Mouse (Mus musculus): ENCODE data around the gene Rpap1. TPM values are rescaled to one million over a fixed set of nuclear protein-coding genes. Genes with fewer than 3 reads are reported as not detected.

Gene Rpap1
- polyA plus RNA-seq, 1 experiment from 2014 or later = 3.9 TPM

DNA sequence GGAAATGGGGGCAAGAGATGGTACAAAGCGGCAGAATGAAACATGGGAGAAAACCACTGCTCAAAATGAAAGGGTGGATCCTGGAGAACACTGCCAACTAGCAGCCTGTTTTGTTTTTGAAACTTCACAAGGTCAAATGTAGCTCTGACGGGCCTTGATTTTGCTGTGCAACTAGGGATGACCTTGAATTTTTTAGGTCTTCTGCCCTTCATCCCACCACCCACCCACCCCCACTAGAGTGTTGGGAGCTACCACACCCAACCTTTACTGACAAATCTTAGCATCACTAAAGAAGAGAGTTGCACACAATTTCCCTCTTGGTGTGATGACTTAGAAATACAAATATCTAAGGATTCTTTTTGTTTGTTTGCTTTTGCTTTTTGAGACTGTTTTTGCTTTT, 2.7 kb upstream of the Rpap1 start:
- H3K4me3 ChIP-seq (ENCODE audit: low read depth, low read length) = no peak overlapping the region
- WGBS (ENCODE audit: insufficient replicate concordance) = 81% methylated on average over 2 of the region's 2 CpGs
- ATAC-seq = no peak

DNA sequence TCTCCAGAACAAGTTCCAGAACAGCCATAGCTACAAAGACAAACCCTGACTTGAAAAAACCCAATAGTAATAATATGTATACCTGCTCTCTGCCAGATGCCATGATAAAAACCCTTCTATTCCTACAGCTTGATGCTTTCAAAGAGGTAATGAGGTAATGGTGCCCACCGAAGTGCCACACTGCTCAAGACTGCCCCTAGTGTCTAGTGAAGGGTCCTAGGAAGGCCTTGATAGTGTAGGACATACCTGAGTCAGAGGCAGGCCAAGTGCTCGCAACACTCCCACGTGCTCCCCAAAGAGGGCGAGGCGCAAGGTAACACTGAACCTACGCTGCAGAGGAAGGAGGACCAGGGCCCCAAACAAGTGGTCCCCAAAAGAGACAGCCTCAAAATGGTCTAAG, 20.1 kb downstream of the Rpap1 start:
- no peak overlapping the region for H3K9ac ChIP-seq (replicated peaks)
- H3K27me3 ChIP-seq (ENCODE audit: insufficient read depth, low read length) = no peaks in the 10 kb centered on the region
- ATAC-seq (no peak), DNase-seq (no peak)
- H3K27ac ChIP-seq (ENCODE audit: low read depth) = no peak overlapping the region
- TF ChIP-seq EP300 (IDR thresholded peaks at IDR 0.05; ENCODE audit: low read depth) (no peak), CTCF (IDR thresholded peaks at IDR 0.05; ENCODE audit: low read depth) (peak; percentile 52)
- no peaks in the 10 kb centered on the region for H3K4me1 ChIP-seq (ENCODE audit: insufficient read depth)
- no peak overlapping the region for H3K4me2 ChIP-seq (ENCODE audit: low read depth, low read length)
- no peak overlapping the region for H3K4me3 ChIP-seq (ENCODE audit: low read depth, low read length)
- 91% methylated on average over 6 of the region's 6 CpGs for WGBS (ENCODE audit: insufficient replicate concordance)
- H3K36me3 ChIP-seq (replicated peaks; ENCODE audit: insufficient read depth, low read length) = peaks cover 29% of the 10 kb centered on the region
- no peaks in the 10 kb centered on the region for H3K9me3 ChIP-seq (ENCODE audit: low read length)

More for the DNA sequence above, 2.7 kb upstream of the Rpap1 start:
- H3K27ac ChIP-seq (ENCODE audit: low read depth) = no peak overlapping the region
- DNase-seq = no peak
- peaks cover 15% of the 10 kb centered on the region for H3K4me1 ChIP-seq (ENCODE audit: insufficient read depth)
- no peaks in the 10 kb centered on the region for H3K36me3 ChIP-seq (replicated peaks; ENCODE audit: insufficient read depth, low read length)
- no peaks in the 10 kb centered on the region for H3K27me3 ChIP-seq (ENCODE audit: insufficient read depth, low read length)
- no peak overlapping the region for H3K9ac ChIP-seq (replicated peaks)
- H3K9me3 ChIP-seq (ENCODE audit: low read length) = no peaks in the 10 kb centered on the region
- H3K4me2 ChIP-seq (ENCODE audit: low read depth, low read length) = no peak overlapping the region
- no peak for TF ChIP-seq CTCF (IDR thresholded peaks at IDR 0.05; ENCODE audit: low read depth)
- no peak for TF ChIP-seq EP300 (IDR thresholded peaks at IDR 0.05; ENCODE audit: low read depth)

GRCm38 (mm10) chr2:119763924-119764323, 23.4 kb downstream of the Rpap1 start:
- no peak for TF ChIP-seq CTCF (IDR thresholded peaks at IDR 0.05; ENCODE audit: low read depth)
- no peak for TF ChIP-seq EP300 (IDR thresholded peaks at IDR 0.05; ENCODE audit: low read depth)
- ATAC-seq (no peak), DNase-seq (no peak)
- no peaks in the 10 kb centered on the region for H3K9me3 ChIP-seq (ENCODE audit: low read length)
- no peak overlapping the region for H3K4me3 ChIP-seq (ENCODE audit: low read depth, low read length)
- peaks cover 14% of the 10 kb centered on the region for H3K27me3 ChIP-seq (ENCODE audit: insufficient read depth, low read length)
- H3K27ac ChIP-seq (ENCODE audit: low read depth) = no peak overlapping the region
- peaks cover 14% of the 10 kb centered on the region for H3K36me3 ChIP-seq (replicated peaks; ENCODE audit: insufficient read depth, low read length)
- H3K4me1 ChIP-seq (ENCODE audit: insufficient read depth) = no peaks in the 10 kb centered on the region; the same call in 1 of the 2 replicates
- H3K4me2 ChIP-seq (ENCODE audit: low read depth, low read length) = no peak overlapping the region
- 71% methylated on average over 4 of the region's 4 CpGs for WGBS (ENCODE audit: insufficient replicate concordance)
- H3K9ac ChIP-seq (replicated peaks) = no peak overlapping the region

GRCm38 (mm10) chr2:119762276-119762675, 25.1 kb downstream of the Rpap1 start:
- no peak for DNase-seq
- Histone ChIP-seq H3K4me2 (ENCODE audit: low read depth, low read length) (no peak overlapping the region), H3K9me3 (ENCODE audit: low read length) (no peaks in the 10 kb centered on the region), H3K27me3 (ENCODE audit: insufficient read depth, low read length) (peaks cover 29% of the 10 kb centered on the region), H3K36me3 (replicated peaks; ENCODE audit: insufficient read depth, low read length) (peaks cover 4% of the 10 kb centered on the region; the same call in 1 of the 2 replicates), H3K9ac (replicated peaks) (no peak overlapping the region), H3K27ac (ENCODE audit: low read depth) (no peak overlapping the region), H3K4me3 (ENCODE audit: low read depth, low read length) (no peak overlapping the region), H3K4me1 (ENCODE audit: insufficient read depth) (peaks cover 10% of the 10 kb centered on the region)
- ATAC-seq = no peak
- TF ChIP-seq CTCF (IDR thresholded peaks at IDR 0.05; ENCODE audit: low read depth) = no peak
- WGBS (ENCODE audit: insufficient replicate concordance) = 43% methylated on average over 1 of the region's 1 CpGs

GRCm38 (mm10) chr2:119760251-119760650, 27.1 kb downstream of the Rpap1 start, which contains the start of gene Ltk:
TSS of gene Ltk (minus strand) at chr2:119760431.
- peaks cover 3% of the 10 kb centered on the region; the same call in 1 of the 2 replicates for H3K36me3 ChIP-seq (replicated peaks; ENCODE audit: insufficient read depth, low read length)
- no peak for DNase-seq
- no peak within 1 kb of the TSS for H3K4me3 ChIP-seq (ENCODE audit: low read depth, low read length)
- TF ChIP-seq CTCF (IDR thresholded peaks at IDR 0.05; ENCODE audit: low read depth) = no peak
- TF ChIP-seq EP300 (IDR thresholded peaks at IDR 0.05; ENCODE audit: low read depth) = no peak
- H3K27ac ChIP-seq (ENCODE audit: low read depth) = no peak within 1 kb of the TSS
- H3K4me2 ChIP-seq (ENCODE audit: low read depth, low read length) = 0 out of 2 replicates have a peak within 1 kb of the TSS, but pooled peaks have one; percentile 96
- 14% methylated on average over 9 of the region's 9 CpGs for whole genome bisulfite sequencing (ENCODE audit: insufficient replicate concordance)
- no peaks in the 10 kb centered on the region for H3K9me3 ChIP-seq (ENCODE audit: low read length)
- peaks cover 41% of the 10 kb centered on the region for H3K27me3 ChIP-seq (ENCODE audit: insufficient read depth, low read length)
- no peak within 1 kb of the TSS for H3K9ac ChIP-seq (replicated peaks)
- H3K4me1 ChIP-seq (ENCODE audit: insufficient read depth) = peaks cover 10% of the 10 kb centered on the region
- no peak for ATAC-seq

DNA sequence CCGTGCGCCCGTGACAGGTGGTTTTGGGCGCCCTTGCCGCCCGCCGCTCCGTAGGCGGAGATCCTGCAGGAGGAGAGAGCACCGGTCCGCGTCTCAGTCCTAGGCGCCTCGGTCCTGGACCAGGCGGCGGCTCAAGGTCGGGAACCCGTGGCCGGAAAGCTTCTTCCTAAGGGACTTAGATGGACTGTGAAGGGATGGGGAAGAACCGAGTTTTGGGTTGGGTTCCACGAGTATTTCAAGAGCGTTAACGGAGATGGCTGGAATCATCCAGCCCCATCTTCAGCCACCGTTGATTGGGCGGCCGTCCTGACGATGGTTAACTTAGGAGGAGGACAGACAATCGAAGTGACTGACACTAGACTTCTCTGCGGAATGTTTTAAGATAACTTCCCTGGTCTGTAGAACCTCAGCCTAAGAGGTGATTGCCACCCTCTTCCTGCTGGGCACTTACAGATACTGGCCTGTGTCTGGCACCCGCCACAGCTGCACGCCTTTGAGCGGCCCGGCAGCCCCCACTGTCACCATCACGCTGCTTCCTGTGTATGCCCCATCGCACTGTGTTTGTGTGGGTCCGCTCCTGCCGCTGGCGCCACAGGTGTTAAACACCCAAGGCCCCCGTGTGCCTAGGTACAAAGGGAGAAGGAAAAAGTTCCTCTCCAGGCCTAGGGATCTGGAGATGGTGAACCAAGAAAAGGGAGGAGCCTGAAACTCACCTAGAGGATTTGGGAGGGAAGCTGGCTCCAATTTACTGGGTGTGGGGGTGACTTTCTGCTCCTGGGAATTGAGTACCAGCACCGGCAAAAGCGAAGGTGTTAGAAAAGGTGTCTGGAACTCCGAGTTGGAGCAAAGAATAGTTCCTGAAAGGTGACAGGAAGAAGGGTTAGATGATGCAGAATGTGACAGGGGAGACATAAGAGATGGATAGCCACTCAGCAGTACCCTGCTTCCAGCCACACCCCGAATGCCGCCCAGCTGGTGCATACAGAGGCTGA, 28.2 kb downstream of the Rpap1 start:
- peaks cover 10% of the 10 kb centered on the region for H3K4me1 ChIP-seq (ENCODE audit: insufficient read depth)
- DNase-seq = peak; percentile 26

More for the DNA sequence above, 28.2 kb downstream of the Rpap1 start:
- Histone ChIP-seq H3K27me3 (ENCODE audit: insufficient read depth, low read length) (peaks cover 41% of the 10 kb centered on the region), H3K9me3 (ENCODE audit: low read length) (no peaks in the 10 kb centered on the region), H3K36me3 (replicated peaks; ENCODE audit: insufficient read depth, low read length) (peaks cover 1% of the 10 kb centered on the region; the same call in 1 of the 2 replicates), H3K27ac (ENCODE audit: low read depth) (no peak overlapping the region), H3K4me2 (ENCODE audit: low read depth, low read length) (peak overlapping the region; percentile 96), H3K4me3 (ENCODE audit: low read depth, low read length) (peak overlapping the region; percentile 62), H3K9ac (replicated peaks) (no peak overlapping the region)
- 7% methylated on average over 44 of the region's 44 CpGs for WGBS (ENCODE audit: insufficient replicate concordance)
- no peak for ATAC-seq
- TF ChIP-seq CTCF (IDR thresholded peaks at IDR 0.05; ENCODE audit: low read depth) (no peak), EP300 (IDR thresholded peaks at IDR 0.05; ENCODE audit: low read depth) (no peak)

Data from liver, postnatal 0 days (tissue).